1 mouse cellular context compared by ENCODE assay signal in the genomic region with DNA sequence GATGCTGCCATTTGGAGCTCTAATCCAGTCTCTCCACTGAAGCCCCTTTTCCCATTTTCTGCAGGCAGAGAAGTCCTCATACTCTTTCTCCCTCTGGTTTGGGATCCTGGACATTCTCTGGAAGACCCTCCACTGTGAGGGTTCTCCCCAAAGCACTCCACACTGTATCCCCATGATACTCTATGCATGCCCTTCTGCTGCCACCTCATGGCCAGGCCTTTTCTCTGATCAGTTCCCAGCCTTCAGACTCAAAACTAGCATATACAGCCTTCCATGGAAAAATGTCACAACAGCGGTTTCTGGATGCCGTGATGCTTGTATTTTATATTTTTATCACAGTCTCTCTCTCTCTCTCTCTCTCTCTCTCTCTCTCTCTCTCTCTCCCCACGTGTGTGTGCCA.
TF ChIP-seq lines count a peak whose summit lies in the region.

No protein-coding gene starts in this region.

TF ChIP-seq in CH12.LX, 34 proteins besides CTCF, POLR2A, EP300 and RAD21 (continued from another document):
- TF ChIP-seq SMC3 (IDR thresholded peaks at IDR 0.05; ENCODE audit: low read depth, low read length): peak; percentile 4; the same call in 1 of the 2 replicates
